Mouse (Mus musculus) C2C12 (cell line): ENCODE results near the gene Car8.

ENCODE experiments used
- CEBPB ChIP-seq: IDR thresholded peaks from one replicate; pipeline ENCODE4 v1.6.1; 2011; ENCODE audit warnings: low read depth, mild to moderate bottlenecking, control low read depth, moderate library complexity
- CTCF ChIP-seq: IDR thresholded peaks from one replicate; pipeline ENCODE4 v1.5.1; 2011; ENCODE audit not compliant: control insufficient read depth, insufficient read depth, insufficient read length
- FOSL1 ChIP-seq: IDR thresholded peaks from one replicate; pipeline ENCODE4 v1.8.0; 2011; ENCODE audit warnings: mild to moderate bottlenecking, low read length; ENCODE audit not compliant: poor library complexity, insufficient read depth, severe bottlenecking
- MAX ChIP-seq: IDR thresholded peaks from one replicate; pipeline ENCODE4 v1.6.1; 2011; ENCODE audit warnings: mild to moderate bottlenecking, control low read depth
- MYOD1 ChIP-seq: IDR thresholded peaks from one replicate; pipeline ENCODE4 v1.6.1; 2011; ENCODE audit warnings: low read depth; ENCODE audit not compliant: control insufficient read depth, insufficient read length
- MYOG ChIP-seq: IDR thresholded peaks from one replicate; pipeline ENCODE4 v1.6.1; 2011; ENCODE audit not compliant: control insufficient read depth, insufficient read length; ENCODE audit errors: extremely low read depth
- USF1 ChIP-seq: IDR thresholded peaks from one replicate; pipeline ENCODE4 v1.6.1; 2011; ENCODE audit warnings: low read depth, mild to moderate bottlenecking, control low read depth, moderate library complexity

DNA sequence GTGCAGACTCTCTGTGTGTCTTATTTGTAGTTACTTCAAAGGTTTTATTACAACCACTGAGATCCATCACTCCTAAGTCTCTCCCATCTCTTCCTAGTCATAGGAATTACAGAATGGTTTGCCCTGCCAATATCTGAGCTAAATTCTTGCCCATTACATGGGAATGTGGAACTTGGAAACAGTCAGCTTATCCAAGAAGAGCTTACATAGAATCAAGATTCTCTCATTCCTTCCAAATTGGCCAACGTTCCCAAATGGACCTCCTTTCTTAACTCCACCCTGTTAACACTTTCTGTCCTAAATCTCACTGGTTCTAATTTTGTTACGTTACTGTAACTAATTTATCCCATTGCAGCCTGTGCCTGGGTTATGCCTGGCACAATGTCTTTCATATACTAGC is 25.2 kb downstream of the Car8 start:
- TF ChIP-seq MYOG (no peak), CTCF (no peak), USF1 (no peak), MAX (no peak), MYOD1 (no peak), CEBPB (no peak), FOSL1 (no peak)
